Mouse (Mus musculus) ovary, postnatal 14 days (tissue): ENCODE measurements around the gene Plcb2.
A peak's percentile ranks its signal among the peaks of the same experiment; 100 is the strongest.

Experiments
- DNase-seq: peaks from one replicate; pipeline ENCODE4 v3.0.0; 2022; ENCODE audit warnings: low spot score

The Plcb2 gene

DNA sequence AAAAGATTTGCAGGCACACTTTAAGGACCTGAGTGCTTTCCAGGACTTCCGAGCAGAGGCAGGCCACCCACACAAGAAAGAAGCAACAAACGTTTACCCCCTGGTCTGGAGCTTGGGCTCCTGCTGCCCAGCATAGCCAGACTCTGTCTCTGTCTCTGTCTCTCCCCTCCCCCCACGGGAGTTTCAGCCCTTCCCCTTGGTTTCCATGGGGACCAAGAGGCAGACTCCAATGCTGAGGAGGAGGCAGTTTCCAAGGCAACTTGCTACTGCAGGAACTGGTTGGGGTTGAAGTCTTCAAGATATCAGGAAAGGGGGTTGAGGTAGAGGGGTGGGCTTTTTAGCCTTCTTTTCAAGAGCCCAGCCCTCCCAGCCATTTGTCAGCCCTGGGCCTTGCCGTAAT is 14.0 kb downstream of the Plcb2 start:
- DNase-seq: no peak

- no peak for DNase-seq
Observed at GRCm38 (mm10) chr2:118713631-118714030, 14.6 kb downstream of the Plcb2 start.

DNA sequence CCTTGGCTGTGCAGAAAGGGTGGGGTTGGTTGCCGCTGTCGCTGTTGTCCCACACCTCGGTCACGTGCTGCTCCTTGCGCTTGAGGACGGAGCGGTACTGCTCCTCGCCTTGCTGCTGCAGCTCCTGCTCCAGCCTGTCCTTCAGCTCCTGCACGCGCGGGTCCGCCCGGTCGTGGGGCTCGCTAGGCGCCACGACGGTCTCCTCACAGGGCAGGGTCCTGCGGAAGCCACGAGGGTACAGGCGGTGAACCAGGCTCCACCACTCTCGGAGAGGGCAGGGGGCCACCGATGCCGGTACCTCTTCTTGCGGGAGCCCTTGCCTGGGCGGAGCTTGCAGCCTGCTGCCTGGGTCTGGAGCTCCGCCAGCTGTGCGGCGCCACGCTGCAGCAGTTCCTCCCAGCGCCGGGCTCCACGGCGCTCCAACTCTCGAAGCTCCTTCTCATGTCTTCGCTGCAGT is 17.2 kb downstream of the Plcb2 start:
- DNase-seq: no peak

- DNase-seq: no peak
Observed at GRCm38 (mm10) chr2:118709655-118710221, 18.5 kb downstream of the Plcb2 start.

- no peak for DNase-seq
Observed at GRCm38 (mm10) chr2:118708472-118708871, 19.8 kb downstream of the Plcb2 start.

DNA sequence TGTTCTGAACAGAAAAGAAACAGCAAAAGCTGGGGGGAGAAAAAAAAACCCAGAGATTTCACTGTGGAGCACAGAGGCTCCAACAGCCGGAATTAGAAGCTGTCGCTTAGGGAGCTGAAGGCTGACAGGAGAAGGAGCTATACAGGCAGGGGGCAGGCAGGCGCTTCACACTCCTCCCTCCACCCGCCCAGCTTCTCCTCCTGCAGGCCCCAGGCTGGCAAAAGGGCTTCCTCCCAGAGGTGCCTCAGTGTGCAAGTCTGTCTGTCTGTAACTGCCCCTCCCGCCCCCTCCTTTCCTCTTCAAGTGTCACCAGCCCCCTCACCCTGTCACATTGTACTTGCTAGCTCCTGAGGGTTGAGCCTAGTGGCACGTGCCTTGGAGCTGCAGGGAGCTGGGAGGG is 21.8 kb downstream of the Plcb2 start:
- DNase-seq: no peak

- no peak for DNase-seq
Observed at GRCm38 (mm10) chr2:118703913-118704730, 24.1 kb downstream of the Plcb2 start, which contains the start of gene Ankrd63. Gene Ankrd63, minus strand, starts transcription at chr2:118703963.

GRCm38 (mm10) chr2:118702883-118703761 is 25.1 kb downstream of the Plcb2 start:
- DNase-seq: no peak

- no peak for DNase-seq
Observed at GRCm38 (mm10) chr2:118701971-118702882, 26.0 kb downstream of the Plcb2 start.

DNA sequence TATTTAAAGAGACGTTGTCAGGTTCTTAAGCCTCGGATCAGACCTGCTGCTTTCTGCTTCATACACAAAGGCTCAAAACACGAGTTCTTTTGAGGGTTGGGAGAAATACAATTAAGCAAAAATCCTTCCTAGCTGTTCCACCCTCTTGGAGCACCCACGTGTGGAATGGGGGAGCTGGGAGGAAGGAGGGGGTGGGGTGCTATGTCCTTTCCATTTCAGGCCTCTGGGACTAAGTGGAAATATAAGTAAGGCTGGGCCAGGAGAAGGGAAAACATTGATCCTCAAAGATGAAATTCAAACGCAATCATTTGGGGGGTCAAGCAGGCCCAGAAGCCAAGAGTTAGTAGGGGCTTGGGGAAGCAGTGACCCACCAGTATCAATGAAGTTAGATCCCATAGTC is 27.1 kb downstream of the Plcb2 start:
- DNase-seq: no peak

- peak; percentile 85 for DNase-seq
Observed at GRCm38 (mm10) chr2:118700179-118701062, 27.8 kb downstream of the Plcb2 start.

- DNase-seq: no peak
Observed at GRCm38 (mm10) chr2:118697955-118698354, 30.3 kb downstream of the Plcb2 start.

DNA sequence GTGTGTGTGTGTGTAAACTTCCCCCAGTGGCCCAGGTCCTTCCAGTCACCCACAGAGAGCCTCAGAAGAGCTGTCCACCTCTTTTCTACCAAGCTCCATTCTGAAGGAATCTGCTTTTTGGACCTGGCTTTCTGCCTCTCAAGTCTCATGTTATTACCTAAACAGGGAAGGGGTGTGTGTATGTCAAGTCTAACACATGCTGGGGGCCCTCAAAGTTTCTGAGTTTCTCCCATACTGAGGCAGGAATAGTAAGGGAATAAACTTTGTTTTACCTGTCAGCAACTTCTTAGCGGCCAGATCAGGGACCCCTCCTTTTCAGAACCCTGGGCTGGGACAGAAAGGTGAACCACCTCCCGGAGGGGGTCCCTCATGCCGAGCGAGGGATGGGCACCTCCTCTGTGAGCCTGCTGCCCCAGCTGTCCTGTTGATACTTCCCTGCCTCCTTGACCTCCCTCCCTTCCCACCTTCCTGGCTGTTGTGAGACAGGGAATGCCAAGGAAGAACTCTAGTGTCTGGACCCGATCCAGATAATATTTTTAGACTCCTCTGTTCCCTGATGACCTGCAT is 30.8 kb downstream of the Plcb2 start:
- DNase-seq: no peak

DNA sequence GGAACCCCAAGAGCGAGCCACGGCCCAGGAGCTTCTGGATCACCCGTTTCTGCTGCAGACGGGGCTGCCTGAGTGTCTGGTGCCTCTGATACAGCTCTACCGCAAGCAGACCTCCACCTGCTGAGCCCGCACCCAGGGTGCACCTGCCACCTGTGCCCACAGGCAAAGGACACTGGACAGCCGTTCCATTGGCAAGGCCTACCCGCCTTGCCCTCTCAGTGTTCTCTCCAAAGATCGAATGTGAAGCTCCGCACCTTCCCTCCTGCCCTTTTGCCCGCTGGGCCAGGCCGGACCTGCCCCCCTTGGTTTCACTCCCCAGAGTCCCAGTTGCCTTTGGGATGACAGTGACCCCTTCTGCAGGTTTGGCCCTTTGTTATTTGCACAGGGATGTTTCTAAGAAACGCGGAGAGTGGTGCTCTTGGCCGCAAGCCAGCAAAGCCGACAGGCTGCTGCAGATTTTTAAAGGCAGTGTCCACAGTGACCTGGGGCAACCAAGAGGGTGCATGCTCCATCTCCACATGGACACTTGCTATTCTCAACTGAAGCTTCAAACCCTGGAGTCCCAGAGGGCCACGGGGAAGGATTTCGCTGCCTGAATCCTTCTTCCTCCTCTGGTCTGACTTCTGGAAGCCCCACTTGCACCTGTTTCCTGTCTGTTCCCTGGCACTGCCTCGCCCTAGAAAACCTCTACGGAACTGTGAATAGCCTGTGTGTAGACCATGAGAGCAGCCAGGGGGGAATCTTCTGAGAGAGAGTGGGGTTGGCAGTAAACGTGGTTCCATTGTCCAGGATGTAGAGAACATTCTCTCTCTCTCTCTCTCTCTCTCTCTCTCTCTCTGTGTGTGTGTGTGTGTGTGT is 31.6 kb downstream of the Plcb2 start:
- DNase-seq: no peak

DNA sequence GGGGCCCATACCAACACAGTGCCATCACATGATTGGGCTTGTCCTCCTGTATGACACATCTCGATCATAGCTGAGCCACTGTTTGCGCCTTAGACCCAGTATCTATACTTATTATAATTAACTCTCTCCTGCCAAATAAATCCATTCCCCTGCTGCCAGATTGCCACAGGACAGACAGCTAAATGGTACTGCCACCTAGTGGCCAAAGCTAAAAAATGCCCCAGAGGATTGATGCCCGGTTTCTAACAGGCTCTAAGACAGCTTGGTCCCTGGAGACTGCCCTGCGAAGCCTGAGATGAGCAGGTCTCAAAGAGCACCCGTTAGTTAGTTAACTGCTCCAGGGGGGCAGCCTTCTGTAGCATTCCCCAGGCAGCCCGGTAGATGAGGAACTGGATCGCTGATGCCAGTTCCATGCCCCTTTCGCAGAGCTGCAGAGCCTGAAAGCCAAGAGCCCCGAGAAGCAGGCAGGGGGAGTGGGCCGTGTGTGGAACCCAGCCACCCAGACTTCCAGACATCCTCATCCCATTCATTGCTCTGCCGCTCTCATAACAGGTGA is 32.5 kb downstream of the Plcb2 start:
- DNase-seq: peak; percentile 57

- DNase-seq: no peak
Observed at GRCm38 (mm10) chr2:118693370-118693966, 34.8 kb downstream of the Plcb2 start.

GRCm38 (mm10) chr2:118689875-118690274 is 38.4 kb downstream of the Plcb2 start:
- DNase-seq: no peak

- DNase-seq: no peak
Observed at GRCm38 (mm10) chr2:118687791-118688190, 40.4 kb downstream of the Plcb2 start.
